Mouse (Mus musculus): ENCODE data around the gene Nprl3.

DNA sequence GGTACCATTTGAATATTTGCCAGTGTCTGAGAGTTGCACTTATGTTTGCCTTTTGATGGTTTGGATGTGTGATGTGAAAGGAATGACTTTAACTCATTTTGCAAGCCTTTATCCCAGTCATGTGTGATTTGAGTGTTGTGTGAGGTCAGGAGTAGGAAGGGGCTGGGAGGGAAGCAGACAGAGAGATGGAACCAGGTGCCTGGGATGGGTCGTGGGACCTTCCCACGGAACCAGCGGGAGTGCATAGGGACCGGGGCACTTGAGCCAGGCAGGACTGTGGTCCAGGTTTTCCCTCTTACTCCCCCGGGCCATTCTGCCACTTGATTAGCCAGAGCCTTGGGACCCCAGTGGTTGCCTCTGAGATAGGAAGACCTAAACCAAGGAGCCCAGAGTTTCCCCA is 457 bp upstream of the Nprl3 start:
- no peak for TF ChIP-seq POLR2A (IDR thresholded peaks at IDR 0.05; ENCODE audit: extremely low read depth, insufficient read depth, low read length)
- no peak for TF ChIP-seq CTCF (IDR thresholded peaks at IDR 0.05; ENCODE audit: low read depth, low read length)

Measured in liver, adult 2 months (tissue).